Mouse (Mus musculus): ENCODE results near the gene Wdr53. TPM values are rescaled to one million over a fixed set of nuclear protein-coding genes. Genes with fewer than 3 reads are reported as not detected.

Wdr53 gene
- polyA plus RNA-seq (2014; fragmentation: Illumina TruSeq; extraction: RNeasy Lipid Tissue Mini Kit (QIAGEN cat#74804); ENCODE audit: low read depth, low replicate concordance): 32.9 TPM

GRCm38 (mm10) chr16:32246952-32247370 is at the start of gene Wdr53, which contains the start of gene Fbxo45:
Wdr53 (plus strand) TSS chr16:32247227.
Fbxo45 (minus strand) TSS chr16:32247158.

GRCm38 (mm10) chr16:32271291-32271690 is 24.3 kb downstream of the Wdr53 start, which contains the start of gene Smco1:
Smco1 (plus strand) TSS chr16:32271468.

GRCm38 (mm10) chr16:32277308-32278256 is 30.6 kb downstream of the Wdr53 start, which contains the start of gene Rnf168:
Rnf168 (plus strand) TSS chr16:32277459.

Other genes starting within 250 kb of the Wdr53 start
- gene Senp5, start 243.9 kb upstream of the Wdr53 start, polyA plus RNA-seq (2014; fragmentation: Illumina TruSeq; extraction: RNeasy Lipid Tissue Mini Kit (QIAGEN cat#74804); ENCODE audit: low read depth, low replicate concordance): 21.2 TPM
- gene Pak2, start 167.9 kb upstream of the Wdr53 start, polyA plus RNA-seq (2014; fragmentation: Illumina TruSeq; extraction: RNeasy Lipid Tissue Mini Kit (QIAGEN cat#74804); ENCODE audit: low read depth, low replicate concordance): 28.9 TPM
- gene Pigx, start 147.5 kb upstream of the Wdr53 start, polyA plus RNA-seq (2014; fragmentation: Illumina TruSeq; extraction: RNeasy Lipid Tissue Mini Kit (QIAGEN cat#74804); ENCODE audit: low read depth, low replicate concordance): 18.1 TPM
- 66.8 TPM for gene Cep19, start 147.4 kb upstream of the Wdr53 start, polyA plus RNA-seq (2014; fragmentation: Illumina TruSeq; extraction: RNeasy Lipid Tissue Mini Kit (QIAGEN cat#74804); ENCODE audit: low read depth, low replicate concordance)
- gene Nrros, start 81.6 kb upstream of the Wdr53 start, polyA plus RNA-seq (2014; fragmentation: Illumina TruSeq; extraction: RNeasy Lipid Tissue Mini Kit (QIAGEN cat#74804); ENCODE audit: low read depth, low replicate concordance): 0.71 TPM
- 4.3 TPM for gene Bex6, start 67.4 kb upstream of the Wdr53 start, polyA plus RNA-seq (2014; fragmentation: Illumina TruSeq; extraction: RNeasy Lipid Tissue Mini Kit (QIAGEN cat#74804); ENCODE audit: low read depth, low replicate concordance)
- gene Fbxo45, start 69 bp upstream of the Wdr53 start, polyA plus RNA-seq (2014; fragmentation: Illumina TruSeq; extraction: RNeasy Lipid Tissue Mini Kit (QIAGEN cat#74804); ENCODE audit: low read depth, low replicate concordance): 10.3 TPM
- gene Smco1, start 24.2 kb downstream of the Wdr53 start, polyA plus RNA-seq (2014; fragmentation: Illumina TruSeq; extraction: RNeasy Lipid Tissue Mini Kit (QIAGEN cat#74804); ENCODE audit: low read depth, low replicate concordance): 0.14 TPM
- 44.4 TPM for gene Rnf168, start 30.2 kb downstream of the Wdr53 start, polyA plus RNA-seq (2014; fragmentation: Illumina TruSeq; extraction: RNeasy Lipid Tissue Mini Kit (QIAGEN cat#74804); ENCODE audit: low read depth, low replicate concordance)
- gene Ubxn7, start 85.0 kb downstream of the Wdr53 start, polyA plus RNA-seq (2014; fragmentation: Illumina TruSeq; extraction: RNeasy Lipid Tissue Mini Kit (QIAGEN cat#74804); ENCODE audit: low read depth, low replicate concordance): 41.1 TPM
- 0.28 TPM for gene Tm4sf19, start 153.3 kb downstream of the Wdr53 start, polyA plus RNA-seq (2014; fragmentation: Illumina TruSeq; extraction: RNeasy Lipid Tissue Mini Kit (QIAGEN cat#74804); ENCODE audit: low read depth, low replicate concordance)
- gene Tctex1d2, start 172.5 kb downstream of the Wdr53 start, polyA plus RNA-seq (2014; fragmentation: Illumina TruSeq; extraction: RNeasy Lipid Tissue Mini Kit (QIAGEN cat#74804); ENCODE audit: low read depth, low replicate concordance): 396 TPM
- 62.2 TPM for gene Pcyt1a, start 183.7 kb downstream of the Wdr53 start, polyA plus RNA-seq (2014; fragmentation: Illumina TruSeq; extraction: RNeasy Lipid Tissue Mini Kit (QIAGEN cat#74804); ENCODE audit: low read depth, low replicate concordance)
- not detected for gene Slc51a, start 240.7 kb downstream of the Wdr53 start, polyA plus RNA-seq (2014; fragmentation: Illumina TruSeq; extraction: RNeasy Lipid Tissue Mini Kit (QIAGEN cat#74804); ENCODE audit: low read depth, low replicate concordance)
- gene Zdhhc19, start 249.0 kb downstream of the Wdr53 start, polyA plus RNA-seq (2014; fragmentation: Illumina TruSeq; extraction: RNeasy Lipid Tissue Mini Kit (QIAGEN cat#74804); ENCODE audit: low read depth, low replicate concordance): 15.5 TPM